Mouse (Mus musculus): Measurements from ENCODE around the gene Fam216a.

GRCm38 (mm10) chr5:122345777-122346176 lies 26.4 kb downstream of the Fam216a start:
- TF ChIP-seq CTCF (IDR thresholded peaks at IDR 0.05; ENCODE audit: extremely low read depth, insufficient read length, insufficient replicate concordance, low read depth, low read length) (no peak), POLR2A (IDR thresholded peaks at IDR 0.05; ENCODE audit: low read depth, low read length) (no peak)
